Mouse (Mus musculus): ENCODE measurements around the gene Ms4a6b.
"Not testable (repeated sequence)": the region's sequence is repeated elsewhere in the genome, so short reads cannot be mapped to it uniquely, and the experiment has no call there.

- TF ChIP-seq CTCF, EP300 (IDR thresholded peaks at IDR 0.05; ENCODE audit: low read depth): not testable (repeated sequence)
These were observed 19.0 kb upstream of the Ms4a6b start for GRCm38 (mm10) chr19:11497300-11497699.

All from heart, postnatal 0 days (tissue).